In the genomic region with DNA sequence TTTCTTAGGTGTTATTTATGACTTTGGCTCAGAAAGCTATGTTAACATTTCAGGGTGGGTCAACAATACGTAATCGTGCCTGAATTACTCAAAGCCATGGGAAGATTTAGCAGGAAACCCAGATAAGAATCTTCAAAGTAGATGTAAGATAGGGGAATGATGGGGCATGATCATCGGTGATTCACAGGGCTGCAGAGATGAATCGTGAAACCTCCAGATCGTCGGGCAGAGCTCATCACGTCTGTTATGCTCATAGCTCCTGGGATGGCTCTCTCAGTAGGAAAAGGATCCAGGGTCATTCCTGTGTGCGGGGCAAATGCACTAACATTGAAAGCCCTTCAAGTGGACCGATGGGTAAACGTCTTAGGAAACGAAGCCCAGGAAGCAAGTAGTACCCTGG, we compare ENCODE assay signal across 14 mouse cellular contexts.
"Had no signal": no experiment of that assay in that cellular context is flagged by ENCODE, and none has a peak within 500 bp of the region (broad histone marks: within the 10 kb centered on the region; RNA-seq: fewer than 3 reads in every experiment).

No protein-coding gene starts in this region.

- DNase-seq: gastrocnemius, postnatal 14 days; gastrocnemius, postnatal 36 days; heart, adult 11 months; heart, adult 2 months; heart, postnatal 14 days; heart, postnatal 36 days; kidney, adult 11 months; kidney, adult 2 months; kidney, adult 9 months; kidney, postnatal 14 days; kidney, postnatal 36 days; layer of hippocampus, adult 9-11 months; layer of hippocampus, postnatal 36 days; left cerebral cortex, postnatal 4 days had no signal
